In genomic region chr11:70031321-70031670, GRCm38 (mm10) we compare ENCODE assay signal across 16 mouse cellular contexts. TPM values are rescaled to one million over a fixed set of nuclear protein-coding genes. Genes with fewer than 3 reads are reported as not detected.
"Had no signal": no experiment of that assay in that cellular context is flagged by ENCODE, and none has a peak within 500 bp of the region (broad histone marks: within the 10 kb centered on the region; RNA-seq: fewer than 3 reads in every experiment).

No protein-coding gene starts in this region.

- H3K4me3 ChIP-seq: limb, embryonic 15.5 days; liver, embryonic 12.5 days; neural tube, embryonic 15.5 days had no signal

- H3K27ac ChIP-seq: kidney, postnatal 0 days; limb, embryonic 15.5 days; liver, embryonic 12.5 days had no signal

- H3K4me2 ChIP-seq: limb, embryonic 15.5 days; liver, embryonic 12.5 days; lung, embryonic 14.5 days had no signal

- H3K9ac ChIP-seq: limb, embryonic 15.5 days; liver, embryonic 12.5 days; lung, embryonic 14.5 days had no signal

- H3K9me3 ChIP-seq: limb, embryonic 15.5 days; liver, embryonic 12.5 days; neural tube, embryonic 15.5 days had no signal

- DNase-seq: kidney, adult 9 months; kidney, postnatal 36 days; layer of hippocampus, adult 9-11 months; layer of hippocampus, postnatal 36 days; lung, embryonic 14.5 days; lung, postnatal 10 days; lung, postnatal 4 days; right cerebral cortex, adult 18-20 months; right cerebral cortex, postnatal 25 days; thymus, postnatal 36 days had no signal

- H3K27me3 ChIP-seq: limb, embryonic 15.5 days; neural tube, embryonic 15.5 days had no signal

- ATAC-seq: liver, embryonic 12.5 days; midbrain, embryonic 16.5 days had no signal

RNA-seq across cellular contexts. Expression of gene Asgr1, which starts 22.6 kb away (rescaled TPM):
- polyA plus RNA-seq: lung, embryonic 14.5 days; small intestine, adult 2 months had no signal
